Mouse (Mus musculus): ENCODE data around the gene Vps37d. TPM values are rescaled to one million over a fixed set of nuclear protein-coding genes. Genes with fewer than 3 reads are reported as not detected.
A peak's percentile ranks its signal among the peaks of the same experiment; 100 is the strongest.

Gene Vps37d
- polyA plus RNA-seq (2014; fragmentation: Nextera tagmentation; extraction: Ambion mirVana) = 13.3 and 14.2 TPM in 2 replicates

GRCm38 (mm10) chr5:135077564-135078481, at the start of gene Vps37d:
Vps37d (minus strand) TSS chr5:135078266.
- H3K36me3 ChIP-seq (ENCODE audit: control insufficient read depth, insufficient read depth, low read length) = no peaks in the 10 kb centered on the region; the same call in 1 of the 2 replicates
- DNase-seq (ENCODE audit: low spot score) (peak; percentile 97), ATAC-seq (replicated peaks; ENCODE audit: low FRiP score) (peak; percentile 82)
- H3K27me3 ChIP-seq (ENCODE audit: control insufficient read depth, insufficient read depth, low read length) = no peaks in the 10 kb centered on the region
- under 1% methylated on average over 80 of the region's 83 CpGs for WGBS
- H3K9me3 ChIP-seq (ENCODE audit: control insufficient read depth, low read length) = no peaks in the 10 kb centered on the region
- H3K27ac ChIP-seq (ENCODE audit: low read depth, low read length) = peak within 1 kb of the TSS; percentile 51
- H3K9ac ChIP-seq (ENCODE audit: low read length) = peak within 1 kb of the TSS; percentile 98
- H3K4me1 ChIP-seq (replicated peaks; ENCODE audit: control insufficient read depth, insufficient read depth, low read length) = peaks cover 7% of the 10 kb centered on the region
- peak within 1 kb of the TSS; percentile 77 for H3K4me2 ChIP-seq (ENCODE audit: low read depth, low read length, severe bottlenecking)
- H3K4me3 ChIP-seq (ENCODE audit: low read depth, low read length) = peak within 1 kb of the TSS; percentile 91

GRCm38 (mm10) chr5:135127669-135128068, 49.6 kb upstream of the Vps37d start:
- H3K4me2 ChIP-seq (ENCODE audit: low read depth, low read length, severe bottlenecking) = no peak overlapping the region
- 82% methylated on average over 6 of the region's 6 CpGs for WGBS
- no peaks in the 10 kb centered on the region for H3K36me3 ChIP-seq (ENCODE audit: control insufficient read depth, insufficient read depth, low read length)
- ATAC-seq (replicated peaks; ENCODE audit: low FRiP score) (no peak), DNase-seq (ENCODE audit: low spot score) (no peak)
- H3K9me3 ChIP-seq (ENCODE audit: control insufficient read depth, low read length) = no peaks in the 10 kb centered on the region
- no peak overlapping the region for H3K9ac ChIP-seq (ENCODE audit: low read length)
- H3K4me3 ChIP-seq (ENCODE audit: low read depth, low read length) = no peak overlapping the region
- no peak overlapping the region for H3K27ac ChIP-seq (ENCODE audit: low read depth, low read length)
- peaks cover 4% of the 10 kb centered on the region for H3K27me3 ChIP-seq (ENCODE audit: control insufficient read depth, insufficient read depth, low read length)
- H3K4me1 ChIP-seq (replicated peaks; ENCODE audit: control insufficient read depth, insufficient read depth, low read length) = no peaks in the 10 kb centered on the region

- no peaks in the 10 kb centered on the region for H3K4me1 ChIP-seq (replicated peaks; ENCODE audit: control insufficient read depth, insufficient read depth, low read length)
- H3K9me3 ChIP-seq (ENCODE audit: control insufficient read depth, low read length) = no peaks in the 10 kb centered on the region
- no peaks in the 10 kb centered on the region; the same call in 1 of the 2 replicates for H3K27me3 ChIP-seq (ENCODE audit: control insufficient read depth, insufficient read depth, low read length)
- H3K4me2 ChIP-seq (ENCODE audit: low read depth, low read length, severe bottlenecking) = no peak overlapping the region
- no peak overlapping the region for H3K27ac ChIP-seq (ENCODE audit: low read depth, low read length)
- DNase-seq (ENCODE audit: low spot score) (no peak), ATAC-seq (replicated peaks; ENCODE audit: low FRiP score) (no peak)
- no peak overlapping the region for H3K4me3 ChIP-seq (ENCODE audit: low read depth, low read length)
- no peaks in the 10 kb centered on the region for H3K36me3 ChIP-seq (ENCODE audit: control insufficient read depth, insufficient read depth, low read length)
- 52% methylated on average over 6 of the region's 6 CpGs for WGBS
- H3K9ac ChIP-seq (ENCODE audit: low read length) = no peak overlapping the region
These were observed 48.1 kb upstream of the Vps37d start for GRCm38 (mm10) chr5:135126121-135126520.

GRCm38 (mm10) chr5:135120753-135121152, 42.7 kb upstream of the Vps37d start:
- no peak for ATAC-seq (replicated peaks; ENCODE audit: low FRiP score)
- WGBS = 71% methylated on average over 4 of the region's 4 CpGs

GRCm38 (mm10) chr5:135118589-135119081, 40.6 kb upstream of the Vps37d start:
- H3K9me3 ChIP-seq (ENCODE audit: control insufficient read depth, low read length) = no peaks in the 10 kb centered on the region
- H3K36me3 ChIP-seq (ENCODE audit: control insufficient read depth, insufficient read depth, low read length) = no peaks in the 10 kb centered on the region
- no peak overlapping the region for H3K4me2 ChIP-seq (ENCODE audit: low read depth, low read length, severe bottlenecking)
- WGBS = 31% methylated on average over 6 of the region's 6 CpGs
- no peaks in the 10 kb centered on the region for H3K4me1 ChIP-seq (replicated peaks; ENCODE audit: control insufficient read depth, insufficient read depth, low read length)
- H3K27me3 ChIP-seq (ENCODE audit: control insufficient read depth, insufficient read depth, low read length) = no peaks in the 10 kb centered on the region; the same call in 1 of the 2 replicates
- no peak overlapping the region for H3K4me3 ChIP-seq (ENCODE audit: low read depth, low read length)
- no peak overlapping the region for H3K9ac ChIP-seq (ENCODE audit: low read length)
- ATAC-seq (replicated peaks; ENCODE audit: low FRiP score) = no peak
- H3K27ac ChIP-seq (ENCODE audit: low read depth, low read length) = no peak overlapping the region
- peak; percentile 75 for DNase-seq (ENCODE audit: low spot score)

More at GRCm38 (mm10) chr5:135120753-135121152, 42.7 kb upstream of the Vps37d start:
- H3K4me2 ChIP-seq (ENCODE audit: low read depth, low read length, severe bottlenecking) = no peak overlapping the region
- no peaks in the 10 kb centered on the region for H3K36me3 ChIP-seq (ENCODE audit: control insufficient read depth, insufficient read depth, low read length)
- no peaks in the 10 kb centered on the region; the same call in 1 of the 2 replicates for H3K27me3 ChIP-seq (ENCODE audit: control insufficient read depth, insufficient read depth, low read length)
- no peak overlapping the region for H3K9ac ChIP-seq (ENCODE audit: low read length)
- H3K27ac ChIP-seq (ENCODE audit: low read depth, low read length) = no peak overlapping the region
- no peaks in the 10 kb centered on the region for H3K4me1 ChIP-seq (replicated peaks; ENCODE audit: control insufficient read depth, insufficient read depth, low read length)
- no peak for DNase-seq (ENCODE audit: low spot score)
- H3K4me3 ChIP-seq (ENCODE audit: low read depth, low read length) = no peak overlapping the region
- no peaks in the 10 kb centered on the region for H3K9me3 ChIP-seq (ENCODE audit: control insufficient read depth, low read length)

- H3K9me3 ChIP-seq (ENCODE audit: control insufficient read depth, low read length) = no peaks in the 10 kb centered on the region
- H3K27me3 ChIP-seq (ENCODE audit: control insufficient read depth, insufficient read depth, low read length) = no peaks in the 10 kb centered on the region
- H3K4me3 ChIP-seq (ENCODE audit: low read depth, low read length) = no peak overlapping the region
- no peaks in the 10 kb centered on the region for H3K4me1 ChIP-seq (replicated peaks; ENCODE audit: control insufficient read depth, insufficient read depth, low read length)
- no peak for DNase-seq (ENCODE audit: low spot score)
- H3K36me3 ChIP-seq (ENCODE audit: control insufficient read depth, insufficient read depth, low read length) = no peaks in the 10 kb centered on the region
- WGBS = 86% methylated on average over 8 of the region's 8 CpGs
- H3K27ac ChIP-seq (ENCODE audit: low read depth, low read length) = no peak overlapping the region
- ATAC-seq (replicated peaks; ENCODE audit: low FRiP score) = no peak
- no peak overlapping the region for H3K9ac ChIP-seq (ENCODE audit: low read length)
- no peak overlapping the region for H3K4me2 ChIP-seq (ENCODE audit: low read depth, low read length, severe bottlenecking)
These were observed 37.2 kb upstream of the Vps37d start for GRCm38 (mm10) chr5:135115241-135115640.

- H3K27me3 ChIP-seq (ENCODE audit: control insufficient read depth, insufficient read depth, low read length) = peaks cover 5% of the 10 kb centered on the region
- no peaks in the 10 kb centered on the region for H3K36me3 ChIP-seq (ENCODE audit: control insufficient read depth, insufficient read depth, low read length)
- no peak overlapping the region for H3K4me3 ChIP-seq (ENCODE audit: low read depth, low read length)
- no peak overlapping the region for H3K9ac ChIP-seq (ENCODE audit: low read length)
- 85% methylated on average over 12 of the region's 12 CpGs for WGBS
- H3K4me1 ChIP-seq (replicated peaks; ENCODE audit: control insufficient read depth, insufficient read depth, low read length) = no peaks in the 10 kb centered on the region
- H3K27ac ChIP-seq (ENCODE audit: low read depth, low read length) = no peak overlapping the region
- DNase-seq (ENCODE audit: low spot score) = no peak
- no peaks in the 10 kb centered on the region for H3K9me3 ChIP-seq (ENCODE audit: control insufficient read depth, low read length)
- no peak overlapping the region for H3K4me2 ChIP-seq (ENCODE audit: low read depth, low read length, severe bottlenecking)
- no peak for ATAC-seq (replicated peaks; ENCODE audit: low FRiP score)
These were observed 35.7 kb upstream of the Vps37d start for GRCm38 (mm10) chr5:135113782-135114181.

GRCm38 (mm10) chr5:135109976-135110375, 31.9 kb upstream of the Vps37d start:
- Histone ChIP-seq H3K36me3 (ENCODE audit: control insufficient read depth, insufficient read depth, low read length) (no peaks in the 10 kb centered on the region), H3K4me3 (ENCODE audit: low read depth, low read length) (no peak overlapping the region), H3K27me3 (ENCODE audit: control insufficient read depth, insufficient read depth, low read length) (peaks cover 30% of the 10 kb centered on the region), H3K9me3 (ENCODE audit: control insufficient read depth, low read length) (no peaks in the 10 kb centered on the region), H3K27ac (ENCODE audit: low read depth, low read length) (no peak overlapping the region), H3K4me1 (replicated peaks; ENCODE audit: control insufficient read depth, insufficient read depth, low read length) (peaks cover 8% of the 10 kb centered on the region; the same call in 1 of the 2 replicates), H3K4me2 (ENCODE audit: low read depth, low read length, severe bottlenecking) (no peak overlapping the region), H3K9ac (ENCODE audit: low read length) (no peak overlapping the region)
- ATAC-seq (replicated peaks; ENCODE audit: low FRiP score) = no peak
- DNase-seq (ENCODE audit: low spot score) = no peak
- WGBS = 70% methylated on average over 6 of the region's 6 CpGs

Measured in forebrain, embryonic 11.5 days (tissue).